Mouse (Mus musculus) right cerebral cortex, postnatal 4 days (tissue): ENCODE measurements around the gene Ajm1.
A peak's percentile ranks its signal among the peaks of the same experiment; 100 is the strongest.
"Not testable (repeated sequence)": the region's sequence is repeated elsewhere in the genome, so short reads cannot be mapped to it uniquely, and the experiment has no call there.

ENCODE experiments used
- DNase-seq: peaks from one replicate; pipeline ENCODE4 v3.0.0-alpha.2; 2022

The Ajm1 gene

DNA sequence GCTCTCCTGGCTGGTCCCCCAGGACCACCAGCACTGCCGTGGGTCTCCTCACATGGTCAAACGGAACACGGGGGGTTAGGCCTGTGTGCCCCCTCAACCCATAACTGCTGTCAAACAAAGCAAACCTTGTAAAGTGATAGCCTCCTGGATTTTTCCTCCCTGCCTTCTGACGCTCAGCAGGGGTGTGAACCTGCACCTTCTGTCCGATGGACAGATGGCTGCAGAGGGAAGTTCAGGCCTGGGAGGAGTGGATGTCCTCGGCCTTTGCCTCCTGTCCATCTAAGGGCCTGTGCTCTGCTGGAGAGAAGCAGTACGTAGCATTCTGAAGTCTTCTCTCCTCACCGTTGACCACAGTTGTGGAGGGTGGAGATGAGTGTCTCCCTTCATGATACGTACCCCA lies 19.6 kb downstream of the Ajm1 start:
- peak; percentile 1 for DNase-seq

DNA sequence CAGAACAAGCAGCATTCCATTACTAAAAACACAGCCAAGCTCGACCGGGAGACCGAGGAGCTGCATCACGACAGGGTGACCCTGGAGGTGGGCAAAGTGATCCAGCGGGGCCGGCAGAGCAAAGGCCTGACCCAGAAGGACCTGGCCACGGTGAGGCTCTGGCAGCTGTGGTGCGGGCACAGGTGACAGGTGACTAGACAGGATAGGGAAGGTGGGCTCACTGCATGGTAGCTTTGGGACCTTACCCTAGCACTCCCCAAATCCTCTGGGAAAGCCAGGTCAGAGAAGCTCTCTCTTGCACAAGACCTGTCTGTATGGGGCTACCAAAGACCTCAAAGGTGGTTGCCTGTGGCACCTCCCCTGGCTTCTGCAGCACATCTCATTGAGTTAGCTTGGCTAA lies 21.0 kb downstream of the Ajm1 start:
- DNase-seq: no peak

DNA sequence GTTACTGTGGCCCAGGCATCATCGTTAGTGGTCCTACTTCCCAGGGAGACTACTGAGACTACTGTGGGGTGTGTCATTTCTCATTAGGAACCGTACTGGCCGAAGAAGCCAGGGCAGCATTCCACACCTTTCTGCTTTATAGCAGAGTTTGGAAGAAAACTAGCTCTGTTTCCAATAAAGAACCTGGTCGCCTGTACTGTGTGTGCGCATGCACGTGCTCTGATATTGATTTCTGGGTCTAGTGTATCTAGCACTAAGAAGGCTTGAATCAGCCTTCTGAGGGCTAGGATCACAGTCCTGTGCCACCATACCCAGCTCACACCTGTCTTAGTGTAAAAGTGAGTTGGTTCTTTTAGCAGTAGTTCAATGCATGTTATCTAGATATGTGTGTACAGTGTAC lies 22.8 kb downstream of the Ajm1 start:
- DNase-seq: no peak

DNA sequence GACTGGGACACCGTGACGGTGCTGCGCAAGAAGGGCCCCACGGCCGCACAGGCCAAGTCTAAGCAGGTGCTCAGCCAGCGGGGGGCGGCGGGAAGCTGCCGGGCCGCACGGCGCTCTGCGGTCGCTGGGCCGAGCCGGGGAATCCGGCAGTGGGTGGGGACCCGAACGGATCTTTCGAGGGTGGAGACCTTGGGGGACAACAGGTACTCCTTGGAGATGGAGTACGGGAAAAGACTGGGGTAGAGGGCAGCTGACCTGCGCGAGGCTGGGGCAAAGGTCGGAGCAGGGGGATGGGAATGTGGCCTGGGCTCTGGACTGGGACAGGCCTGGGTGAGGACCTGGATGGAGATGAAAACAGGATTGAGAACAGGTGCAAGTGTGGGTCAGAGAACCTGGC lies 23.6 kb downstream of the Ajm1 start:
- no peak for DNase-seq

DNA sequence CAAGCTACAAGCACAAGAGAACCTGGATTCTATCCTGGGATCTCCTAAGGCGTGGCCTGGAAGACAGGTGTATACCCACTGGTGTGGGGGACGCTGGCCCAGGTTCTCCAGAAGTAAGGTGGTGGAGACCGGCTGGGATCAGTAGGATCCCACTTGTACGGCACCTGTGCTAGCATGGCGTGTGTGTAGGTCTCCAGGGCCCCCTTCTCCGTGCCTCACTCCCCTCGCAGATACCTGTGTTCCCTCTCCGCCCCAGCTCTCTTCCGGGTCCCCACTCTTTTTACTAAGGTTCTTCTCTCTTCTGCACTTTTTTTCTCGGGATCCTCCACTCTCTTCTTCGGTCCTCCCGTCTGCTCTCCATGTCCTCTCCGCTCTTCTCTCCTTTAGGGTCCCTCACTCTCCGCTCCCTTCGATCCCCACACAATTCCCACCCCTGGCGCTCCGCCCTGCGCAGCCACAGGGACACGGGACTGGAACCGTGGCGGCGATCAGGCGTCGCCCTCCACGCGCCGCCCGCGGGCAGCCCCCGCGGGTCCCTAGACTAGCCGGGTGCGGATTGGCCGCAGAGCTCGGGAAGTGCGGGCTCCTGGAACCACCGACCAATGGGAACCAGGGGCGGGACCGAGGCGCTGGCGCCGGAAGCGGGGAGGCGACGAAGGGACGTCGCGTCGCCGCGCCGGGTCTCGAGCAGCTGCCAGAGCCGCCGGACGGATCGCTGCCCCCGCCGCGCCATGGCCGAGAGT lies 24.2 kb downstream of the Ajm1 start, which contains the start of gene Edf1:
TSS of gene Edf1 (plus strand) at position 627 of the 743 bp plus-strand sequence.
- peak; percentile 93 for DNase-seq

DNA sequence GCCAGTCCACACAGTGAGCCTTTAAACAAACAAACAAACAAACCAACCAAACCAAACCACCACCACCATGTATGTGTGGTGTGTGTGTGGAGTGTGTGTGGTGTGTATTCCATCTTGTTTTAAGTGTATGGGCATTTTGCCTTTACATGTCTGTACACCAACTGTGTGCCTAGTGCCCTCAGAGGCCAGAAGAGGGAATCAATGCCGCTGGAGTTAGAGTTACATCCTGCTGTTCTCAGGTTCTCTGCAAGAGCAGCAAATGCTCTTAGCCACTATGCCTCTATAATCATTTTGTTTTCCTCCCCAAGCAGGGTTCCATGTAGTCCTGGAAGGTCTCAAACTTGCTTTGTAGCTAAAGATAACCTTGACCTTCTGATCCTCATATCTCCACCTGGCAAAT lies 25.3 kb downstream of the Ajm1 start:
- no peak for DNase-seq

DNA sequence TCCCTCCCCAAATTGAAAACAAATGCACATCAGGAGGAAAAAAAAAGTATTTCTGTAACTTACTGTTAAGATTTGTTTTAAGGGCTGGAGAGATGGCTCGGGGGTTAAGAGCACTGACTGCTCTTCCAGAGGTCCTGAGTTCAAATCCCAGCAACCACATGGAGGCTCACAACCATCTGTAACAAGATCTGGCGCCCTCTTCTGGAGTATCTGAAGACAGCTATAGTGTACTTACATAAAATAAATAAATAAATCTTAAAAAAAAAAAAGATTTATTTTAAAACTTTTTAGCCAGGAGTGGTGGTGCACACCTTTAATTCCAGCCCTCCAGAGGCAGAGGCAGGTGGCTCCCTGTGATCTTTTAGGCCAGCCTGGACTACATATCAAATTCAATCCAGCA lies 26.1 kb downstream of the Ajm1 start:
- DNase-seq: not testable (repeated sequence)

DNA sequence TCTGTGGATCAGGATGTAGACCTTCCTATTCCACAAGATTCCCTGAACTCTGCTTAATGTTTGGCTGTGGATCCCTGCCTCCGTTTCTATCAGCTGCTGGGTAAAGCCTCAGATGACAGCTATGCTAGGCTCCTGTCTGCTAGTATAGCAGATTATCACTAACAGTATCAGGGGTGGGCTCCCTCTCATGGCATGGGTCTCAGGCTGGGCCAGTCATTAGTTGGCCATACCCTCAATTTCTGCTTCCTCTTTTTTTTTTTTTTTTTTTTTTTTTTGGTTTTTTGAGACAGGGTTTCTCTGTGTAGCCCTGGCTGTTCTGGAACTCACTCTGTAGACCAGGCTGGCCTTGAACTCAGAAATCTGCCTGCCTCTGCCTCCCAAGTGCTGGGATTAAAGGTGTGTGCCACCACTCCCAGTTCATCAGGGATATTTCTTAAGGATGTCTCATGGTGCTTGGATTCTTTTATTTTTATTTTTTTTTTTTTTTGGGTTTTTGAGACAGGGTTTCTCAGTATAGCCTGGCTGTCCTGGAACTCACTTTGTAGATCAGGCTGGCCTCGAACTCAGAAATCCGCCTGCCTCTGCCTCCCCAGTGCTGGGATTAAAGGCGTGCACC lies 28.3 kb downstream of the Ajm1 start:
- not testable (repeated sequence) for DNase-seq

DNA sequence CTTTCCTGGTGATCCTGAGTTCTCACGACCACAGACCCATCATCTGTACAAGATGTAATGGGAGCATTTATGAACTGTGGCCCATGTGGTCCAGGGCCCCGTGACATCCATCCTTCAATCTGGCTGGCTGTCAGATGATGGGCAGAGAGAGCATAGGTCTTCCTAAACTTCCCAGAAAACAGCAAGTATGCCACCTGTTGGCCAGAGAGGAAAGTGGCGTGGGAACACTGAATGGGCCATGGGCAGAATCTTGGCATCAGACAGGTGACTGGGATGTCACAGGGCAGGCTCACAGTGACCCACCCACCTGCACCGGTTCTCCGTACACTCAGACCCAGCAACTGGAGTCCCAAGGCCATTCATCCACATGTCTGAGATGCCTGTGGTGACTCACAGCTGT lies 30.4 kb downstream of the Ajm1 start:
- DNase-seq: no peak

DNA sequence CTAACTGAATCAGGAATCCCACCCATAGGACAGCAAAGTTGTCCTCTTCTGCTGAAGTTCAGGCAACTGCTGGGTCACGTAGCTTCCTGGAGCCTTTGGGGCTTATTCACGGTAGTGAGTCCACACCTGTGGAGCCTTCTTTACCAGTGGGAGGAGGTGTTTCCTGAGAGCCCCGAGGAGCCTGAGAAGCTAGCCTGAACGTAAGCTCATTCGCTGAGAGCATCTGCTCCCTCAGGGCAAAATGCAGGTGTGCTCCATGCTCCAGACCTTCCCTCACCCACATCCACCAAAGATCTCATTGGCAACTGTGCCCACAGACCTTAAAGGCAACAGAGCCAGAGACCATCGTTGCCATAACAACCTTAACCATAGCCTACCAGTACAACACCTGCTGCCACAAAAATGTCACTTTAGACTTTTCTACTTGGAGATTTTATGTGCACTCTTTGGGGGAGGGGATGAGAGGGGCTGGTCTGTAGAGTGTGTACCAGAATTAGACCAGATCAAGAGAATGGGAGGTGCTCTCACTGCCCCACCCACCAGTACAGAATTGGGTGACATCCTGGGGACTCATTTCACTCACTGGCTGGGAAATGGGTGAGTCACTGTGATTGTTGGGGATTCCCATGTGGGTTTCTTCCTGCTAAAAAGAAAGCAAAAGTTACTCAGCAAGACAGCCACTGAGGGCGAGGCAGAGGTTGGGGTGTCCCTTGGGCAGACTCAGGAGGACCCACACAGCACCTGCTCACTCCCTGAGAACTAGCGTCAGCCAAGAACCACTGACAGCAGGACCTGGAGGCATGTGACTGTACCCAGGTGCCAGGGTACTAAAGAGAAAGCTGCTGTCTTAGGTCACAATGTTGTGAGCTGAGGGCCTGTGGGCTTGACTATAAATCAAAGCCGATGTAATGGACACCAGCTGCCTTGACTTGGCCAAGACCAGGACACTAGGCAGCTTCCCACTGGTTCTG lies 32.3 kb downstream of the Ajm1 start:
- DNase-seq: no peak

DNA sequence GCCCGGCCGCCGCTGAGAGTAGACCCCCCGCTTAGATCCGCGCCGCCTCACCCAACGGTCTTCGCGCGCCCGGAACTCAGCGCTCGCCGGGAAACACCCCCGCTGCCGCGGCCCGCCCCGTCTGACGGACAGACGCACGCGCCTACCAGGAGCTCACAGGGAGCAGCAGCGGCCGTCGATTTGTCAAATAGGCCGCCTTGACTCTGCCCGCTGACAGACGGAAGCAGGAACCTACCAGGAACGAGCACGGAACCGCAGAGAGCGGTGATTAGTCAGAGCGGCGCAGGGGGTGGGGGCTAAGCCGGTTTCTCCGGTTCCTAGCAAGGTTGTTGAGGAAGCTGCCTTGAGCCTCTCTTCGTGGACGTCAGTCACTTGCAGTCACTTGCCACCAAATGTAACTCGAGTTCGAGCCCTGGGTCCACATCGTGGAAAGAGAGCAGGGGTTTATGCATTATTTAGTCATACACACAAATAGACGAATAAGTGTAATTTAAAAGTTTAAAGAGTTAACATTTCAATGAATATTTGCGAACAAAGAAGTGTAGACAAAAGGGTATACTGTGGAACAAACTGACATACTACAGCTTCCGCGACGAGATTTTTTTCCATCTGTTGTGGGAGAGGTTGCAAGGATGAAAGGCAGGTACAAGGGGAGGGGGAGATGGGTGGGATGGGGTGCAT lies 34.6 kb downstream of the Ajm1 start, which contains the start of gene Traf2:
TSS of gene Traf2 (minus strand) at position 130 of the 681 bp plus-strand sequence.
- peak; percentile 98 for DNase-seq

DNA sequence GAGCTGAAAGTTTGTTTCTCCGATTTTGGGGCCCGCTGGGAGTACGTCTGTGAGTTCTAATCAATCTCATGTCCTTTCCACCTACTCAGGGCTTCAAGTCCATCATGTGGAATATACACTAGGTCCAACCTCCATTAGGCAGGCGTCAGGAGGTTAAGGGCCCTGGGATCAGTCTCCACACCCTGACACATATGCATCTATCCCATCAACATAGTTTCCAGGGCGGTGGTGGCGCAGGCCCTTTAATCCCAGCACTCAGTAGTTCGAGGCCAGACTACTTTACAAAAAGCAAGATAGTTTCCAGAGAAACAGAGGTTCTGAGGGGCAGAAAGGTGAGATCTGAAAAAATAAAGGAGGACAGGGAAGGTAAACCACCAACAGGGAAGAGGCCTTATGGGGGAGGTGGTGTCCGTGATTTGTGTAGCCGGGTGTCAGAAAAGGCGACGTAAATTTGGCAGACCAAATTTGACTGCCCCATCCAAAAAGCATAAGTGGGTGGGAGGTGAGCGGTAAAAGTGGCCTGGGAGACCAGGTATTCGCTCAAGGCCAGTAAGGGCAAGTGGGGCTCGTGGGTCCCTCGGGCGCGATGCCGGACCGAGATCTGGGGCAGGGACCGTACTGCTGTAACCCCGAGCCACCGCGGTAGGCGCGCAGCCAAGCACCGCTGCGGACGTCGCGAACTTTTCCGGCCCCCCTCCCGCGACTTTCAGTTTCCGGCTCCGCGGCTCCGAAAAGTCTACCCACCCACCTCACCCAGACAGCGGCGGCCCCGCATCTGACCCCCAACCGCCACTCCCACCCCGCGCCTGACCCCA lies 35.4 kb downstream of the Ajm1 start:
- DNase-seq: no peak

DNA sequence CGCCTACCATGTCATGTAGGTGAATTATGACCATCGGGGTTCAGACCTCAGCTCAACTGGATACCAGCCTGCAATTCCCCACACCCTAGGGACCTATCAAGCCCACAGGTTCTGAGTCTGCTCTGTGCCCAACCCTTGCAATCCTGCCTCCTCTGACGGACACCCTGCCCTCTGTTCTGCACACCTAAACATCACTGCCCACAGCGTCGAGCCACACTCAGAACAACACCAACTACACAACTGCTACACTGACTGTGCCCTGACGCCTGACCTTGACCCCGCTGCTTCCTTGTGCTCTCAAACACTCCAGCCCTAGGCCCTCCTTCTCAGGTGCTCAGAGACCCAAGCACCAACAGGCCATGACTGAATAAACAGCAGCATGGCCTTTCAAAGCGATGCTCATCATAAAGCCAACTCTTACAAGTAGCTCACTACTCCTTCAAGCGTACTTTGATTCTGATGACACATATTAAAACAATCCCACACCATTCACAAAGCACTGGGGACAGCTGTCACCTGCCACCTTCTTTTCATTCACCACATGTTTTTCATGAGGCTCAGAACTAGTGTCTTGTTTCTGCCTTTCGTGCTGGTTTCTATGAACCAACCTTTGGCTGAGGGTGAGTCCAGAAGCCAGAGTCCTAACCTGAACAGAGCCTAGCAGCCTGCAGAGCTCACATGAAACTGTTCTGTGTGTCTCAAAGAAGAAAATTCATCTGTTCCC lies 39.8 kb downstream of the Ajm1 start:
- DNase-seq: no peak

DNA sequence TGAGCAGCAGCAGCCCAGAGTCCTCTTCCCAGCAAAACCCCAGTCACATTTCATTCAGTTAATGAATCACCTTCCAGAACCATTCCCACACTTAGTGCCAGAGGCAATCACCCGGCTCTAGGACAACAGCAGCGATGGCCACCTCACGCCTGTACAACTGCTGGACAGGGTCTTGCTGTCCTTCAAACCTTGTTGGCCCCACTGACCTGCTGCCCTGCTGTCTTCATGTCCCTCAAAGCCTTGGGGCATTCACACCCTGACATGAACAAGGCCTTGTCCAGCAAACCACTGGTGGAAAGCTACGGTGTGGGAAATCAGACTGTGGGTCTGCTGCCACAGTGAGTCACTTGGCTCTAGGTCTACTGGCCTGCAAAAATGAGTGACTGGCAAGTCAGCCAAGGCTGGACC lies 41.0 kb downstream of the Ajm1 start:
- no peak for DNase-seq

DNA sequence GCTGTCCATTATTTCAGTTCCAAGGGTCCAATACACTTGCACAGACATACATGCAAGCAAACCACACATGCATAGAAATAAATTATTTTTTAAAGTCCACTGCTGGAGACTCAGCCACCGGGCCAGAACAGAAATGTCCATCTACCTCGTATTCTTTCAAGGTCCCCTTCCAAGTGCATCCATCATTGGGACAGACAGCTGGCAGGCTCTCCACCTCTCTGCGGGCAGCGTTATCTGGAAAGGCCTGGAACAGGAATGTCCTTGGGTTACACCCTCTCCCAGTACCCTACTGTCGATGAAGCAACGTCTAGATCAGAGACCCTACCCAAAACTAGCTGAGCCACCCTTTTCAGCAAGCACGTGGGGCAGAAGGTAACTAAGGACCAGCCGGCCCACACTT lies 45.0 kb downstream of the Ajm1 start:
- DNase-seq: no peak

DNA sequence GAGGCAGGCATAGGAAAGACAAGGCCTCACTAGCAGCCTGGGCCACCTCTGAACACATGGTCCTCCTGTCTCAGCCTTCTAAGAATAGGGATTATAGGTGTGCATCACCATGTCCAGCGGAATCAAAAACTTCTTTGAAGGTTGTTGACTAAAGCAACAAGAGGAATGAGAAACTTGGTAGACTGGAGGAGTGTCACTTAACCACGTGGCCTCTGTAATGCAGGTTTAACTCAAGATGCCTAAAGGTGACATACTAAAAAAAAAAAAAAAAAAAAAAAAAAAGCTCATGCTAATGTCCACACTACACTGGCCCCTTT lies 46.7 kb downstream of the Ajm1 start:
- DNase-seq: no peak

DNA sequence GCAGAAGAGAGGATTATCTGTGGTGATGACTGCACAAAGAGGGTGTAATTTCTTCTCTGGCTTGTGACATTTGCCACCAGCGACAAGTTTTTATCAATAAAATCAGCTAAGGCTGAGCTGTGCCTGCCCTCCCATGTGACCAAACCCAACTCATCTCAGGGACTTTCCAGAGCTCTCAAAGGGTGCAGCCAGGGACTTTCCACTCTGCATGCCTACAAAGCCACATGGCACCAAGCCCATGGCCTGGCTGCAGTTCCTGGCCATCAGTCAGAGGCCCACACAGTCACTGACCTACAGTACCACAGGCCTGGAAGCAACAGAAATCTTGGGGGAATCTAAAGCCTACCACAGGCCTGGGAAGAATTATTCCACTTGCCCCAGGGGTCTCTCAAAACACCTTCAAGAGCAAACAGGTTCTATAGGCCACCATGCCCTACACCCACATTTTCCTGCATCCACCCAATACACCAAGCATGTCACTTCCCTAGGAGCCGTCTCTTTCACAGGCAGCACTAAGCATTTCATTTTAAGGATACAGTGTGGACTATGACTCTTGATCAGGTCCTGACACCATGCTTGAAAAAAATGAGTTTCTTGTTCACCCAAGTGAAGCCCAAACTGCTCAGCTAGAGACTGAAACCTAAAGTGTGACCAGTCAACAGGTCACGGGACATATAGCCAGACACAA lies 47.2 kb downstream of the Ajm1 start:
- peak; percentile 25 for DNase-seq

DNA sequence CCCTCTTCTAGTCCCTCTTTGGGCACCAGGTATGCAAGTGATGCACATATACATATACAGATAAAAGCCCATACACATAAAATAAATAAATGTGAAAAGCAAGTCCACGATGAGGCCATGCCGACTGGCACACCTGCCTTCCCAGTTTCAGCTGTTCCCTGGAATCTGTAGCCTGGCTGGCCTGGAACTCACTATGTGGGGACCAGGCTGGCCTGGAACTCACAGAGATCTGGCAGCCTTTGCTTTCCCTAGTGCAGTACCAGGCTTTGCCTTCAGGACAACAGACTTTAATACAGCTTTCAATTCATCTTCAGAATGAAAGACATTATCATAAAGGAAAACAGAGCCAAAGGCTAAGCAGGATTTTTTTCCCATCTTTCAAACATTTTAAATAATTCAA lies 47.9 kb downstream of the Ajm1 start:
- no peak for DNase-seq

DNA sequence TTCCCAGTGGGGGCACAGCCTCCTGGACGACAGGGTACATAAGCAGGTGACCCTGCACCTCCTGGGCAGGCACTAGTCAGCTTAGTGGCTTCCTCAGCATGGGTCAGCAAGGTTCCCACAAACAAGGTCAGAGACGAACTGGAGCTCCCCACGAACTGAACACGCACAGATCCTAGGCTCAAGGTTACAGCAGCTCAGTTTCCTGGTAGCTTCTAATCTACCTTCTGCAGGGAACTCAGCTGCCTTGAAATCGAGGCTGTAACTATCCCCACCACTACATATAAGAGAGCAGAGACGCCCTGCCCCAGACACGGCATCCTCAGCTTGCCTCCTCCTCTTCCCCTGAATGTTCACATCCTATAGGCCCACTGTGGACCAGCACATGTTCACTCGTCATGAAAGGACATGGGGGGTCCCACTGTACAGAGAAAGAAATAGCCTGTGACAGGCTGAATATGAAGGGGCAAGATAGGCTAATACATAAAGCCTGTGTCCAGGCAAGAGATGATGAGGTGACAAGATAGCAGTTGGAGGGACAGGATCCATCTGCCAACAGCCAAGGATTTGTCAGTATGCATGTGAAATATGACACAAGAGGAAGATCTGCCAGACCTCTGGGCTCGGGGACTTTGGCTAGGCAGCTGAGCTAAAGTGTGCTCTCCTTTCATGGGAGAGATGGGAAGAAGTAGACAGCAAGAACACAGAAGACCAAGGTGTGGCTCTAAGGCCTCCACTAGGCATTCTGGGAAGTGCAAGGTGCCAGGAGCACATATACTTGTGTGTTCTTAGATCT lies 54.9 kb downstream of the Ajm1 start:
- DNase-seq: no peak
